Mouse (Mus musculus): ENCODE data around the gene Pip4k2c. TPM values are rescaled to one million over a fixed set of nuclear protein-coding genes. Genes with fewer than 3 reads are reported as not detected.
A peak's percentile ranks its signal among the peaks of the same experiment; 100 is the strongest.

Pip4k2c gene
- polyA plus RNA-seq, 2 experiments, result 22.0 to 33.1 TPM

- ATAC-seq (ENCODE audit: low FRiP score, low read depth), result no peak
- H3K27me3 ChIP-seq (ENCODE audit: control insufficient read depth, insufficient read depth, low read length), result peaks cover 46% of the 10 kb centered on the region
- under 1% methylated on average over 30 of the region's 34 CpGs for WGBS
Observed at GRCm38 (mm10) chr10:127179871-127180694, 31.3 kb downstream of the Pip4k2c start, which contains the start of gene Slc26a10. Gene Slc26a10 (minus strand): TSS chr10:127180645.

GRCm38 (mm10) chr10:127178286-127179027, 32.9 kb downstream of the Pip4k2c start:
- no peak overlapping the region for H3K27ac ChIP-seq (replicated peaks; ENCODE audit: low read depth, low read length)
- H3K4me2 ChIP-seq (replicated peaks; ENCODE audit: low read depth, low read length, severe bottlenecking), result peak overlapping the region; percentile 49
- H3K9me3 ChIP-seq (ENCODE audit: control insufficient read depth, low read length), result no peaks in the 10 kb centered on the region
- H3K36me3 ChIP-seq (ENCODE audit: control insufficient read depth, insufficient read depth, low read length), result peaks cover 15% of the 10 kb centered on the region
- H3K4me1 ChIP-seq (ENCODE audit: control insufficient read depth, insufficient read depth, low read length), result peaks cover 16% of the 10 kb centered on the region
- WGBS, result 5% methylated on average over 41 of the region's 41 CpGs
- no peak for ATAC-seq (ENCODE audit: low FRiP score, low read depth)
- H3K27me3 ChIP-seq (ENCODE audit: control insufficient read depth, insufficient read depth, low read length), result peaks cover 46% of the 10 kb centered on the region
- no peak for TF ChIP-seq POLR2A (IDR thresholded peaks at IDR 0.05; ENCODE audit: borderline replicate concordance, extremely low read depth, insufficient read depth, insufficient read length)
- H3K4me3 ChIP-seq (replicated peaks; ENCODE audit: low read length), result peak overlapping the region; percentile 27
- no peak overlapping the region for H3K9ac ChIP-seq (ENCODE audit: low read depth, low read length, severe bottlenecking)
- no peak for DNase-seq (ENCODE audit: low spot score)

More at GRCm38 (mm10) chr10:127179871-127180694, 31.3 kb downstream of the Pip4k2c start, which contains the start of gene Slc26a10:
- Histone ChIP-seq H3K9ac (ENCODE audit: low read depth, low read length, severe bottlenecking) (peak within 1 kb of the TSS; percentile 36; the same call in 1 of the 2 replicates), H3K9me3 (ENCODE audit: control insufficient read depth, low read length) (no peaks in the 10 kb centered on the region), H3K27ac (replicated peaks; ENCODE audit: low read depth, low read length) (no peak within 1 kb of the TSS), H3K36me3 (ENCODE audit: control insufficient read depth, insufficient read depth, low read length) (peaks cover 31% of the 10 kb centered on the region), H3K4me3 (replicated peaks; ENCODE audit: low read length) (peak within 1 kb of the TSS; percentile 22), H3K4me2 (replicated peaks; ENCODE audit: low read depth, low read length, severe bottlenecking) (peak within 1 kb of the TSS; percentile 45), H3K4me1 (ENCODE audit: control insufficient read depth, insufficient read depth, low read length) (peaks cover 19% of the 10 kb centered on the region)
- no peak for TF ChIP-seq POLR2A (IDR thresholded peaks at IDR 0.05; ENCODE audit: borderline replicate concordance, extremely low read depth, insufficient read depth, insufficient read length)
- no peak for DNase-seq (ENCODE audit: low spot score)

- ATAC-seq (ENCODE audit: low FRiP score, low read depth), result peak; percentile 66
- Histone ChIP-seq H3K9ac (ENCODE audit: low read depth, low read length, severe bottlenecking) (no peak overlapping the region), H3K27me3 (ENCODE audit: control insufficient read depth, insufficient read depth, low read length) (peaks cover 46% of the 10 kb centered on the region)
Observed at GRCm38 (mm10) chr10:127177719-127178118, 33.7 kb downstream of the Pip4k2c start.

GRCm38 (mm10) chr10:127177235-127177634, 34.1 kb downstream of the Pip4k2c start:
- peaks cover 46% of the 10 kb centered on the region for H3K27me3 ChIP-seq (ENCODE audit: control insufficient read depth, insufficient read depth, low read length)
- DNase-seq (ENCODE audit: low spot score), result no peak
- WGBS, result 23% methylated on average over 9 of the region's 9 CpGs
- no peaks in the 10 kb centered on the region for H3K9me3 ChIP-seq (ENCODE audit: control insufficient read depth, low read length)
- TF ChIP-seq POLR2A (IDR thresholded peaks at IDR 0.05; ENCODE audit: borderline replicate concordance, extremely low read depth, insufficient read depth, insufficient read length), result no peak
- H3K27ac ChIP-seq (replicated peaks; ENCODE audit: low read depth, low read length), result no peak overlapping the region
- H3K4me3 ChIP-seq (replicated peaks; ENCODE audit: low read length), result peak overlapping the region; percentile 27; the same call in 1 of the 2 replicates
- ATAC-seq (ENCODE audit: low FRiP score, low read depth), result no peak
- no peak overlapping the region for H3K9ac ChIP-seq (ENCODE audit: low read depth, low read length, severe bottlenecking)
- peak overlapping the region; percentile 49; the same call in 1 of the 2 replicates for H3K4me2 ChIP-seq (replicated peaks; ENCODE audit: low read depth, low read length, severe bottlenecking)
- H3K4me1 ChIP-seq (ENCODE audit: control insufficient read depth, insufficient read depth, low read length), result peaks cover 16% of the 10 kb centered on the region
- H3K36me3 ChIP-seq (ENCODE audit: control insufficient read depth, insufficient read depth, low read length), result peaks cover 3% of the 10 kb centered on the region

More at GRCm38 (mm10) chr10:127177719-127178118, 33.7 kb downstream of the Pip4k2c start:
- Histone ChIP-seq H3K27ac (replicated peaks; ENCODE audit: low read depth, low read length) (no peak overlapping the region), H3K4me2 (replicated peaks; ENCODE audit: low read depth, low read length, severe bottlenecking) (peak overlapping the region; percentile 49), H3K36me3 (ENCODE audit: control insufficient read depth, insufficient read depth, low read length) (peaks cover 7% of the 10 kb centered on the region), H3K9me3 (ENCODE audit: control insufficient read depth, low read length) (no peaks in the 10 kb centered on the region), H3K4me1 (ENCODE audit: control insufficient read depth, insufficient read depth, low read length) (peaks cover 16% of the 10 kb centered on the region), H3K4me3 (replicated peaks; ENCODE audit: low read length) (peak overlapping the region; percentile 27)
- TF ChIP-seq POLR2A (IDR thresholded peaks at IDR 0.05; ENCODE audit: borderline replicate concordance, extremely low read depth, insufficient read depth, insufficient read length), result no peak
- 2% methylated on average over 23 of the region's 23 CpGs for WGBS
- DNase-seq (ENCODE audit: low spot score), result peak; percentile 86

GRCm38 (mm10) chr10:127176756-127177155, 34.6 kb downstream of the Pip4k2c start:
- no peak for ATAC-seq (ENCODE audit: low FRiP score, low read depth)
- 6% methylated on average over 7 of the region's 7 CpGs for WGBS
- Histone ChIP-seq H3K4me2 (replicated peaks; ENCODE audit: low read depth, low read length, severe bottlenecking) (no peak overlapping the region), H3K9ac (ENCODE audit: low read depth, low read length, severe bottlenecking) (no peak overlapping the region), H3K27ac (replicated peaks; ENCODE audit: low read depth, low read length) (no peak overlapping the region), H3K9me3 (ENCODE audit: control insufficient read depth, low read length) (no peaks in the 10 kb centered on the region), H3K4me3 (replicated peaks; ENCODE audit: low read length) (no peak overlapping the region), H3K27me3 (ENCODE audit: control insufficient read depth, insufficient read depth, low read length) (peaks cover 46% of the 10 kb centered on the region), H3K36me3 (ENCODE audit: control insufficient read depth, insufficient read depth, low read length) (peaks cover 2% of the 10 kb centered on the region; the same call in 1 of the 2 replicates), H3K4me1 (ENCODE audit: control insufficient read depth, insufficient read depth, low read length) (peaks cover 16% of the 10 kb centered on the region)
- no peak for DNase-seq (ENCODE audit: low spot score)
- no peak for TF ChIP-seq POLR2A (IDR thresholded peaks at IDR 0.05; ENCODE audit: borderline replicate concordance, extremely low read depth, insufficient read depth, insufficient read length)

Measured in limb, embryonic 14.5 days (tissue).